Mouse (Mus musculus): ENCODE results near the gene Prl.
"Not testable (repeated sequence)": the region's sequence is repeated elsewhere in the genome, so short reads cannot be mapped to it uniquely, and the experiment has no call there.

Prl gene

GRCm38 (mm10) chr13:27057270-27057669 lies at the start of gene Prl:
Prl (plus strand) TSS chr13:27057570.
- DNase-seq (ENCODE audit: low spot score in 2 of 2) = no peak

GRCm38 (mm10) chr13:27026614-27027013 lies 30.8 kb upstream of the Prl start:
- no peak for DNase-seq (ENCODE audit: low spot score in 2 of 2)

- no peak for DNase-seq (ENCODE audit: low spot score in 2 of 2)
Measured at GRCm38 (mm10) chr13:27027376-27027775, 30.0 kb upstream of the Prl start.

GRCm38 (mm10) chr13:27028501-27029240 lies 28.7 kb upstream of the Prl start:
- DNase-seq (ENCODE audit: low spot score in 2 of 2) = no peak

GRCm38 (mm10) chr13:27031101-27031852 lies 26.1 kb upstream of the Prl start:
- no peak for DNase-seq (ENCODE audit: low spot score in 2 of 2)

GRCm38 (mm10) chr13:27031853-27032240 lies 25.5 kb upstream of the Prl start:
- DNase-seq (ENCODE audit: low spot score in 2 of 2) = no peak

- DNase-seq (ENCODE audit: low spot score in 2 of 2) = no peak
Measured at GRCm38 (mm10) chr13:27032998-27033397, 24.4 kb upstream of the Prl start.

GRCm38 (mm10) chr13:27042185-27042584 lies 15.2 kb upstream of the Prl start:
- DNase-seq (ENCODE audit: low spot score in 2 of 2) = no peak

GRCm38 (mm10) chr13:27043326-27043725 lies 14.0 kb upstream of the Prl start:
- no peak for DNase-seq (ENCODE audit: low spot score in 2 of 2)

- DNase-seq (ENCODE audit: low spot score in 2 of 2) = no peak
Measured at GRCm38 (mm10) chr13:27059177-27059576, 1.8 kb downstream of the Prl start.

GRCm38 (mm10) chr13:27093890-27094289 lies 36.5 kb downstream of the Prl start, which contains the start of gene Prl3d1:
Prl3d1 (plus strand) TSS chr13:27094190.
- not testable (repeated sequence) for DNase-seq (ENCODE audit: low spot score in 2 of 2)

All from urinary bladder, postnatal 36 days (tissue).